Mouse (Mus musculus) megakaryocyte progenitor cell, adult 5-6 weeks (primary cell): ENCODE measurements around the gene Kras. TPM values are rescaled to one million over a fixed set of nuclear protein-coding genes. Genes with fewer than 3 reads are reported as not detected.

Experiments used
- ATAC-seq: replicated peaks from 2 replicates; pipeline ENCODE4 v1.8.0; 2016; ENCODE audit warnings: mild to moderate bottlenecking, moderate TSS enrichment, inconsistent platforms; ENCODE audit not compliant: poor library complexity
- total RNA-seq, 2 experiments: library from RNA; stranded (forward) in 1 of 2; stranded (reverse) in 1 of 2; fragments of 157-497, 149-512 nt in 1 of 2; fragments of 200-1000 nt in 1 of 2; gene quantifications; 2 replicates each; pipeline versions ENCODE4 v1.2.3 to v1.2.4; 2015 to 2017

Kras gene
- total RNA-seq, 2 experiments from 2014 or later: 11.7 to 48.7 TPM

GRCm38 (mm10) chr6:145249291-145250184 lies 501 bp downstream of the Kras start:
- peak; percentile 38 for ATAC-seq

- no peak for ATAC-seq
Observed at GRCm38 (mm10) chr6:145247886-145248285, 2.2 kb downstream of the Kras start.

- ATAC-seq: no peak
Observed at GRCm38 (mm10) chr6:145246841-145247240, 3.2 kb downstream of the Kras start.

GRCm38 (mm10) chr6:145242521-145242920 lies 7.5 kb downstream of the Kras start:
- peak; percentile 58 for ATAC-seq

- ATAC-seq: no peak
Observed at GRCm38 (mm10) chr6:145240285-145240684, 9.8 kb downstream of the Kras start.

- ATAC-seq: no peak
Observed at GRCm38 (mm10) chr6:145237148-145237547, 12.9 kb downstream of the Kras start.

GRCm38 (mm10) chr6:145235367-145235766 lies 14.7 kb downstream of the Kras start:
- ATAC-seq: no peak

GRCm38 (mm10) chr6:145234391-145234790 lies 15.6 kb downstream of the Kras start:
- no peak for ATAC-seq

- ATAC-seq: no peak
Observed at GRCm38 (mm10) chr6:145226296-145226695, 23.7 kb downstream of the Kras start.

- ATAC-seq: no peak
Observed at GRCm38 (mm10) chr6:145224246-145224645, 25.8 kb downstream of the Kras start.

- no peak for ATAC-seq
Observed at GRCm38 (mm10) chr6:145215826-145216225, 34.2 kb downstream of the Kras start.

GRCm38 (mm10) chr6:145213916-145214315 lies 36.1 kb downstream of the Kras start:
- no peak for ATAC-seq

- peak; percentile 28 for ATAC-seq
Observed at GRCm38 (mm10) chr6:145211376-145212305, 38.4 kb downstream of the Kras start.

GRCm38 (mm10) chr6:145210816-145211338 lies 39.2 kb downstream of the Kras start, which contains the start of the genes Casc1 and Etfrf1:
Gene Casc1, minus strand, starts transcription at chr6:145211005.
Gene Etfrf1, plus strand, starts transcription at chr6:145211134.
- ATAC-seq: peak; percentile 89

- ATAC-seq: no peak
Observed at GRCm38 (mm10) chr6:145210056-145210680, 39.9 kb downstream of the Kras start.

- no peak for ATAC-seq
Observed at GRCm38 (mm10) chr6:145205142-145205541, 44.9 kb downstream of the Kras start.

GRCm38 (mm10) chr6:145204440-145204839 lies 45.6 kb downstream of the Kras start:
- ATAC-seq: no peak

GRCm38 (mm10) chr6:145202432-145203125 lies 47.5 kb downstream of the Kras start:
- ATAC-seq: no peak

GRCm38 (mm10) chr6:145197949-145198686 lies 51.9 kb downstream of the Kras start:
- ATAC-seq: no peak
